Mouse (Mus musculus): ENCODE data around the gene Abcc1.

DNA sequence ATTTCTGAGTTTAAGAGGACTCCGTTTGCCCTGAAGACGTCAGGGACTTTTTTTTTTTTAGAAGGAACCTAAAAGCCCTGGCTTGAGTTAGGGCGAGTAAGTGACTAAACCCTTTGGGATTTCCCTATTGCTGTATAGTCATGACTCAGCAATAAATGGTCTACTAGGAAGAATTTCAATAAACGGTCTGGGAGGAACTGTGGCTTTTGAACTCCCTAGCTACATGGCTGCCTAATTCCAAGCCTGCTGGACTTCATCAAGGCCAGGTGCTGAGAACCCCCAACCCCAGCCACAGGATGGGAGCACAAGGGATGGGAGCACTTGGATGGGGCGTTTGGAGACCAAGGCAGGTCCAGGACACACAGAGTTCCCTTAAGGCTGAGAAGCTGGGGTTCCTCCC lies 8.7 kb upstream of the Abcc1 start:
- no peak for TF ChIP-seq GATA1 (IDR thresholded peaks at IDR 0.05; ENCODE audit: low read length)
- TF ChIP-seq TAL1 (IDR thresholded peaks at IDR 0.05; ENCODE audit: low read length) = no peak
